Mouse (Mus musculus): Measurements from ENCODE around the gene Ncor2. TPM values are rescaled to one million over a fixed set of nuclear protein-coding genes. Genes with fewer than 3 reads are reported as not detected.
A peak's percentile ranks its signal among the peaks of the same experiment; 100 is the strongest.

Ncor2 gene
- total RNA-seq, 1 experiment from 2014 or later, result 16.9 TPM

DNA sequence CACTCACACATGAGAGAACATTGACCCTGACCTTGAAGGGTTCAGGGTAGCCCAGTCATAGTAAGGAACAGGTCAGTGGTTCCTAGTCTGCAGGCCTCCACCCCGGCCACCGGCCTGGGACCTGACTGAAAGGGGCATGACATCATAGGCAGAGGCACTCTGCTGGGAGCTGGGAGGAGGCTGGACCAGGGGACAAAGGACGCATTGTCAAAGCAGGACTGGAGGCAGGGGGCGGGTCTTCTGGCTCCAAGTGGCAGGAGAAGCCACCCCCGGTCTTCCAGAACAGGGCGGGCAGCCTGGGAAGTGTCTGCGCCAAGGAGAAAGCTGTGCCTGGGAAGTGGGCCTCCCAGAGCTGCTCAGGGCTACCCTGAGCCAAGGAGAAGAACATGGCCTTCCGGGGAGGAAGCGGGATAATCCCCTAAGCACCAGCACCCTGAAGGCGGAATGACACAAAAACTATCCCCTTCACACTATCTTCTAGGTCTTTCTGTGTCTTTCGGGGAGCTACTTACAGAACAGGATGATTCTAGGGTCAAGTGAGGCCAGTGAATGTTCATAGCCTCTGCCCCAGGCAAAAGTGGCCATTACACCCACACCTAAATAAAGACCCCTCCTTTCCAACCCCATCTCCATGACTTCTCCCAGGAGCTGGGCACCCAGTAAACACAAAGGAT is 44.1 kb downstream of the Ncor2 start:
- ATAC-seq (replicated peaks; ENCODE audit: low read depth, poor library complexity, severe bottlenecking), result no peak

DNA sequence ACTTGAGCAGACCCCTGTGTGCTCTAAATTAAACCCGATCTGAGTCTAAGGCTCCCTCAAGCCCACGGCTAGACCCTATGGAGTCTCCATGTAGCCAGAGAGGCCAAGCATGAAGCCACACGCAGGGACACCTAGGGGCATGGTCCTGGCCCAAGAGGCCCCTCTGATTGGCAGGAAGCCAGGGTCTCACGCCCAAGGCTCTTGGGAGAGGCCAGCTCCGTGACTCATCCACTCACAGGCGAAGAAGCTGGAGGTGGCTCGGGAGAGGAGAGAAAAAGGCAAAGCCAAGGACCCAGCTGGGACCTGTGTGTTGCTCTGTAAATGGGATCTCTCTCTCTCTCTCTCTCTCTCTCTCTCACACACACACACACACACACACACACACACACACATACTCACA is 44.6 kb downstream of the Ncor2 start:
- no peak for ATAC-seq (replicated peaks; ENCODE audit: low read depth, poor library complexity, severe bottlenecking)

DNA sequence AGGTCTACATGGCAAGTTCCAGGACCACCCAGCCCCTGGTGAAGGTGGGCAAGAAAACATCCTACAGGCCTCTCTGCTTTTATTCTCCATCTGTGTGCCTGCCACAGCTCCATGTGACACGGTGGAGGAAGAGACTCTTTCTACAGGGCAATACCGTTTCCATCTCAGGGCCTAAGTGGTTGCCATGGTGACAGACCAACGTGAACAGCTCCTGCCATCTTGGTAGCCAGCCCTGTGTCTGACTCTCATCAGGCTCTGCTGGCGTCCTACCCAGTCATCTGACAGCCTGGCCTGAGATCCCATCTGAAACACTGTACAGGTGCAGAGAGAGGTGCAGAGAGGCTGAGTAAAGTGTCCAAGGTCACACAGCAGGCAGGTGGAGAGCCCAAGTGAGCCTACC is 45.4 kb downstream of the Ncor2 start:
- ATAC-seq (replicated peaks; ENCODE audit: low read depth, poor library complexity, severe bottlenecking), result no peak

DNA sequence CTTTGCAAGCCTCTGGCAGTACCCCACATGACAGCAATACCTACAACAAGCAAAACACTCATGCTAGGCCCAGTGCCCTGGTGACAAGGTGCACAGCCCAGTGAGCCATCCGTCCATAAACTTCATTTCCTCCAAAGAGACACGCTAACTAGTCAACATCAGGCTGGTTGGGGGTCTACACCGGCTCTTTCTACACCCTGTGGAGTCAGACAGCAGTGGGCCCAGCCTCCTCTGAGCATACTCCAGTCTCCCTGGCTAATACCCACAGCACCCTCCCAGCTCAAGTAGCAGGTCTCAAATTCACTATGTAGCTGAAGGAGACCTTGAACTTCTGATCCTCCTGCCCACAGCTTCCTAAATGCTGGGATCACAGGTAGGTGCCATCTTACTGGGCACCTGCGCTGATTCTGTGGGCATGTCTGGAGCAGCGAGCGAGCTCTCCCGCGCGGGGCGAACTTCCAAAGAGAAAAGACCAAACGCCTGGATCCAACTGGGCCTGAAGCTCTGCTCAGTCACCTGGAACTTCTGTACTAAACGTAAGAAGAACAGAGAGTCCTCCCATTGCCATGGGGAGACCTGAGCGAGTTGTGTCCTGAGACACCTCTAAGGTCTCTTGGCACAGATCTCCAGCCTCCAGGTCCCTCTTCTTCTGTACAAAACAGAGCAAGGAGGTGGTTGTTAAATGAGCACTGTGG is 46.3 kb downstream of the Ncor2 start:
- ATAC-seq (replicated peaks; ENCODE audit: low read depth, poor library complexity, severe bottlenecking), result no peak

DNA sequence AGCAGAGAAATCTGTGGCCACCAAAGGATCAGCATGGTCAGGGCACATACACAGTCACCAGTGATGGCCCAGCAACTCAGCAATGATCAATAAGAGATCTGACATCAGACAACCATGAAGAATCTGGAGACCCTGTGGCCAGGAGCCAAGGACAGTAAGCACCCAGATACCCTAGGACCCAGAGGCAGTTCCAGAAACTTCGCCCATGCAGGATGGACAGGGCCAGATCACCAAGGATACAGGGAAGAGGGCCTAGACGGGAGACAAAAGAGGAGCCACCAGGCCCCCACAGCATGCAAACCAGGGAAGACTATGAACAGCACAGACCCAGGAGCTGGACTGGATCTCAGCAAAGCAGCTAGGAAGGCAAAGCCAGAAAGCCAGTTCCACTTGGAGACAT is 47.0 kb downstream of the Ncor2 start:
- ATAC-seq (replicated peaks; ENCODE audit: low read depth, poor library complexity, severe bottlenecking), result no peak

DNA sequence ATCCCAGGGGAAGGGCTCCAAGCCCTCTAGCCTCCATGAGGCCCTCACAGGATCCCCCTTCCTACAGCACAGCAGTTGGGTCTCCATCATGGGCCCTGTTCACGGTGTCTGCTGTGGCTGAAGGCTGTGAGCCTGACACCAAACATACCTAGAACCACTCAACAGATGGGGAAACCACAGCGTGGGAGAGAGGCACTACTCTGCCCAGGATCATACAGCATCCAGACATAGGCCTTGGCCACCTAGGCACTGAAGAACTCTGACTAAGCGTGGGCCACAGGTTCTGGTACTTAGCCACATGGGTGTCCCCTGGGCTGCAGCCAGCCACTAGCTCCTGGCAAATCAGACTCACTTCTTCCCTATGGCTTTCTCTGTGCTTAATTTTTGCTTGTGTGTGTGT is 48.6 kb downstream of the Ncor2 start:
- ATAC-seq (replicated peaks; ENCODE audit: low read depth, poor library complexity, severe bottlenecking), result no peak

DNA sequence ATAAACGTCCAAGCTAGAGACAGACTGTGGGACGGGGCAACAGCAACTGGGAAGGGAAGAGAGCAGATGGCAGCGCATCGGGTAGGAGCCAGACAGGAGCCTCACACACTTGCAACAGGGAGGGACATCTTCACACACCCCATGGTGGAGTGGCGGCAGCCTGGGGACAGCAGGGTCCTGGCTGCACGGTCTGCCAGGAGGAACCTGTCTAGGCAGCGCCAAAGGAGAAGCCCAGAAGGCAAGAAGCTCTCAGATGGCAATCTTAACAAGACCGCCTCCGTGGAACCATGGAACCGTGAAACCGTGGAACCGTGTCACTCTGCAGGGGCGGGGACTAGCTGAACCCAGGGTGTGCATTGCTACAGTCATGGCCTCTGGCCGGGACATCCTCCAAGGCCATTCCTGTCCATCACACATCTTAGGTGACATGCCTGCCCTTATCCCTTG is 50.1 kb downstream of the Ncor2 start:
- ATAC-seq (replicated peaks; ENCODE audit: low read depth, poor library complexity, severe bottlenecking), result peak; percentile 31

DNA sequence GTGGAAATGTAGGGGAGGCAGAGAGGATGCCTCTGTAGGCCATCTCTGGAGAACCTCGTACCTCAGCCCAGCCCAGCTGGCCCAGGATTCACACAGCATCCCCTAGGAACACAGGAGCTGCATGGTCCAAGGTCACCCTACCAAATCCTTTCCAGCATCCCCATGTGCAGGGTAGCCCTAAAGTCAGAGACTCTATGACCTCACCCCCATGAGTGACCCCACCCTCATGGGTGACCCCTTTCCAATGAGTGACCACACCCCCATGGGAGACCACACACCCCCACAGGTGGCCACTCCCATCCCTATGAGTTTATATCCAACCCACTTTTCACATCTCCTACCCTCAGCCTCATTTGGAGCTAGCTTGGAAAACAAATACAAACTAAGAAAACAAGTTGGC is 51.1 kb downstream of the Ncor2 start:
- no peak for ATAC-seq (replicated peaks; ENCODE audit: low read depth, poor library complexity, severe bottlenecking)

DNA sequence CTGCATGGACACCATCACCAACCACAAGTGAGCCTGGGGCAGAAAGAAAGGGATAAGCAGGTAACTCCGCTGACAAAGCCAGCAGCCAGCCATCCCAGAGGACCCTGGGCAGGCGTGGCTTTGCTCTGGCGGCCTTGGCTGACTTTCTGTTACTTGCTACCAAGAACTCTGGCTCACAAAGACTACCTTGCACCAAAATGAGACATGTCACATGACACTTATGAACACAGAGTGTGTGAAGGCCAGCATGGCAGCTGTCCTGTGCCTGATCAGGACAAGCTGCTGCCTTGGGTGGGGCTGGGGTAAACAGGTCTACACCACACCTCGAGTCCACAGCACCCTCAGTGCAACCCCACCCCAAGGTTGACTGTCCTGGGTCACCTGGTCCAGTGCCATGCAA is 51.6 kb downstream of the Ncor2 start:
- no peak for ATAC-seq (replicated peaks; ENCODE audit: low read depth, poor library complexity, severe bottlenecking)

DNA sequence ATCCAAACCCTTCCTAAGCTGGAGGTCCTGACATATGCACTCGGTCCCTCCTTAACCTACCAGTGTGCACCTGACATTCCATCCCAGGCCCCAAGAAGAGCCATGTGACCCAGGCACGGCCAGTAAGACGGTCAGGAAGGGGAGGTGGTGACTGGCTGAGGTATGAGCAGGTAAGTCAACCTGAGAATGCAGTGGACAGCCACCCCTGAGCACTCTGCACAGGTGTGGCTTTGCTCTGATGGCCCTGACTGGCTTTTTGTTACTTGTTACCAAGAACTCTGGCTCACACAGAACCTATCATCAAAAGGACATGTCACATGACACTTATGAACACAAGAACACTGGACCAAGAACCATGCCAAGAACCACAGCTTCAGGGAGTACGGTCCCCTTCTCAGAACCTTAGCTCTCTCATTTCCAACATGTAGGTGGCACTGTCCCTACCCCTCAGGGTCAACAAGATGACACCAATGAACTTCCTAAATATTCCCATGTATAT is 53.0 kb downstream of the Ncor2 start:
- ATAC-seq (replicated peaks; ENCODE audit: low read depth, poor library complexity, severe bottlenecking), result no peak

DNA sequence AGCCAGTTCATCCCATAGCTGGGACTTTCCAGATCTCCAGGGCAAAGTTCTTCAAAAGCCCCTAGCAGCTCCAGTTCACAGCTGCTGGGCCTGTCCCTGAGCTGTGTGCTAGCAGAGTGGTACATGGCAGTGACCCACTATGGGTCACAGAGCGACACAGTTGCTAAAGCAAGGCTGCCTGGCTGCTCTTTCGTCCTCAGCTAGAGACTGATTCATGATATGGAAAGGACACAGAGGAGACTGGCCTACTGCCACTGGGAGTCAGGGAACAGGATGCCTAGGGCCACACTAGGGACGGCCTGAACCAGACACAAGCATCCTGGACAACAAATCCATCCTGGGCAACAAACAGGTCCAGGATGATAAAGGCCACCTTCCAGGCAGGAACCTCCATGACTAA is 53.8 kb downstream of the Ncor2 start:
- no peak for ATAC-seq (replicated peaks; ENCODE audit: low read depth, poor library complexity, severe bottlenecking)

DNA sequence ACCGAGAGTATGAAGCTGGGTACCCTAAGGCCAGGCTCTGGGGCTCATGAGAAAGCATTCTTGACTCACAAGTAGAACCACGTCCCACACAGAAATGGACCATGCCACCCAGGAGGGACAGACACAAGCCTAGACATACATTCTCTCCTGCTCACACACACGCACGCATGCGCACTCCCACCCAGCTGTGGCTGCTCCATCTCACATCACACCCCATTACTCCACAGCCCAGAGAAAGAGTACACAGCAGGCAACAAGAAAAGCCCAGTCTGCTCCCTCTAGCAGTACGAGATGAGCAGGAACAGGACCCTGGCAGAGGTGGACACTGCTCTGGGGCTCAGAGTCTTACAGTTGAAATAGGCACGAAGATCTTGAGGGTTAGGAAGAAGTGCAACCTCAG is 55.0 kb downstream of the Ncor2 start:
- ATAC-seq (replicated peaks; ENCODE audit: low read depth, poor library complexity, severe bottlenecking), result no peak

DNA sequence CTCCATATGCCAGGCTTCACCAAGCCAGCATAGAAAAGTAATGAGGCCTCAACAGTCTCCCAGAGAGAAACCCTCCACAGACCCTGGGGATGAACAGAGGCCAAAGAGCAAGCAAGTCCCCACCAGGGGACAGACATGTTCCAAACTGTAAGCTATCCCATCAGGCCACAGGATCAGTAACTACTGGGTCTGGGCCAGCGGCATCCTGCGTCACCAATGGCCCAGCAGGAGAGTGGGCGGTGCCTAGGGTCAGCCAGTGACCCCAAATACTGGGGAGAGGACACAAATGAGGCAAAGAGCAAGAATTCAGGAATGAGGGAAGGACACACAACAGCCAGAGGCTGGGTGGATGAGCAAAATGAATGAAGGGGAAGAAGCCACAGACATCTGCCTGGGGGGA is 55.8 kb downstream of the Ncor2 start:
- ATAC-seq (replicated peaks; ENCODE audit: low read depth, poor library complexity, severe bottlenecking), result no peak

DNA sequence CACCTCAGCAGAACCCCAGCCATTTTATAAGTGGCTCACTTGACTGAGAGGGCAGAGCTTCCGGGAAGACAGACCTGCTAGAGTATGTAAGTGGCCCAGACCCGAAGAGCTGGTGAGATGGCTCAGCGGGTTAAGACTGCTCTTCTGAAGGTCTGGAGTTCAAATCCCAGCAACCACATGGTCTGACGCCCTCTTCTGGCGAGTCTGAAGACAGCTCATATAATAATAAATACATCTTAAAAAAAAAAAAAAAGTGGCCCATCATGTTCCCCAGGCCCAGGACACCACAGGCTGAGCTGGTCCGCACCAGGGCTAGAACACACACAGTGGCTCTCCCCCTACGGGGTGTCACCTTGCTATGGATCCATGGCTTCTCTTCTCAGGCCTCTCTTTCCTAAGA is 56.5 kb downstream of the Ncor2 start:
- no peak for ATAC-seq (replicated peaks; ENCODE audit: low read depth, poor library complexity, severe bottlenecking)

DNA sequence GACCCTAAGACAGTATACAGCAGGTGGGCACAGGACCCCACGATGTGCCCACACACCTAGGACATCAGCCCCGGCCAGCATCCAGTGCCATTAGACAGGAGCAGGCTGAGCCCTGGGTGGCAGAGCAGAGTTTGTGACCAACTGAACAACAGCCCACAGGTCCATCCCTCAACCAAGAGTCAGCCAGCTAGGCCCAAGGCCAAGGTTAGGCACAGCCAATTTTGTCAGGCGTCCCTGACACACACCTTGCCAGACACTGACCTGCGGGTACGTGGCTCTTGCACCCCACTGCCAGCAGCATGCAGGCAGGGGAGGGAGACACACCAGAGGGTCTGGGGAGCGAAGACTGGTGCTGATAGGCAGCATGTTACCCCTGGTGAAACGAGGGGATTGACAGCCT is 57.0 kb downstream of the Ncor2 start:
- no peak for ATAC-seq (replicated peaks; ENCODE audit: low read depth, poor library complexity, severe bottlenecking)

DNA sequence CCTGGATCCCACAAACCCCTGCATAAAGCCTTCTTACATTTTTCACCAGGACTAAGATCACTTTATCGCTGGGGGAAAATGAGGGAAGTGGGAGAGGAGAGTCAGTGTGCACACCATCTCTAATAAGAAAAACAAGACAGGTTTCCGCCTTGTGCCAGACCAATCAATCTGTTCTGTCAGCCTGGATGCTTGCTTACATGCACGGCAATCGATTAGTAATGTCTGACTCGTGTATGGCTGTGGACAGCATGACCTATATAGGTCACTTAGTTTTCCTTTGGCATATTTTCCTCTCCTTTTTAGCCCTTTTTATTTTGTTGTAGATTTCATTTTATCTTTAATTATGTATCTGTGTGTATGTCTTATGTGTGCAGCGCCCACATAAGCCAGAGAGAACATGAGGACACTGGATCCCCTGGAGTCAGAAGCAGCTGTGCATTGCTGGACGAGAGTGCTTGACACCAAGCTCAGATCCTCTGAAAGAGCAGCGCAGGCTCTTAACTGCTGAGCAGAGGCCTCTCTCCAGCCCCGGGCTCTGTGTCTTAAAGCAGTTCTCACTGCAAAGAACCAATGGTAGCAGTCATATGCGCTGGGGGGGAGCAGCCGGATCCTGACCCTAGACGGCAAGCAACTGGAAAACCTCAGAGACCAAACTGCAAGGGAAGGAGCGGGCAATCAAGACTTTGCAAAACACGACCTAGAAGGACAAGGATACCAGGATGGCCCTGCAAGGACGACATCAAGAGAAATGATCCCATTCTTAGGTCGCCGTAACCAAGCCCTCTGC is 58.3 kb downstream of the Ncor2 start:
- ATAC-seq (replicated peaks; ENCODE audit: low read depth, poor library complexity, severe bottlenecking), result no peak

DNA sequence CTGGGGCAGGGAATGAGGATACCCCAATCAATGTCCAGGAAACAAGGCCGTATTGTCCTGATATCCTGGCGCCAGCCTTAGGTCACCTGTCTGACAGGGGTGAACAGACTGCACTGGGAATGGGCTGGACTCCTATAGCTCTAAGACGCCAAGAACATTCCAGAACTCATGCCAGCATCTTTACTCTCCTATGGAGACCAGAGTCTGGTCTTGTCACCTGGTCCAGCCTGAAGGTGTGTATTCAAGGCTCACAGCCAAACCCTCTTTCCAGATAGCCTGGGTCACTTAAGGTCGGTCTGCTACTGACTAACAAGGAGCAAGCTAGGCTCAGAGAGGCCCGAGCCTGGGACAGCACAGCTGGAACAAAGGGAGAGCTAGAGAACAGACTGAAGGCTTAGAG is 61.8 kb downstream of the Ncor2 start:
- no peak for ATAC-seq (replicated peaks; ENCODE audit: low read depth, poor library complexity, severe bottlenecking)

DNA sequence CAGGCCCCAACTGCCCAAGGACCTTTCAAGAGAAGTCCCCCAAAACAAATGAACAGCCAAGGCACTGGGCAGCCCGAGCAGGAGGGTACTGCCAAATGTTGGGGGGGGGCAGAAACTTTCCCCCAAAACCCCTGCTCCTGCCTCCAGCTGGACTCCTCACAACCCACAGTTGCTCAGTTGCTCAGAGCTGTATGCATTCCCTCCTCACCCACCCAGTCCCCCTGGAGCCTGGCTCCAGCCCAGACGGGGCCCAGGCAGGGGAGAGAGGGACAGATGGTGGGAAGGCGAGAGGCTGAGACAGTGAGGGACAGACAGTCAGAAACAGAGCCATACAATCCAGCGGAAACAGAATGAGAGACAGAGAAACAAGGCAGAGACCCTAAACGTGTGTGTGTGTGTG is 66.0 kb downstream of the Ncor2 start:
- no peak for ATAC-seq (replicated peaks; ENCODE audit: low read depth, poor library complexity, severe bottlenecking)

DNA sequence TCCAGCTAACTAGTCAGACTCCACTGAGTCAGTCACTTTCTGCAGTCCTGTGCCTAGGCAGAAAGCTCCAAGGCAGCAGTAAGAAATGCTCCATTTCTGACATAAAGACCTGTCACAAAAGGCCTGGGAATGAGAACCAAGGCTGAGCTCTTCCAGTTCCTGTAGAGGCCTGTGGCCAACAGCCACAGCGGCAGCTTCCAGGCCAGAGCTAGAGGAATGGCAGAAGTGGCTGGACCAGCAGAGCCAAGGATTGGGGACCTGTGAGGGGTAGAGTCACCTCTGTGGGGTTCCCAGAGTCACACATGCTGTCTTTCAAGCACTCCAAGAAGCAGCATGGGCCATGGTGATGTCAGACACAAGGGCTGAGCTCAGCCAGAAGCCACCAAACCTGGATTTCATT is 66.4 kb downstream of the Ncor2 start:
- no peak for ATAC-seq (replicated peaks; ENCODE audit: low read depth, poor library complexity, severe bottlenecking)

DNA sequence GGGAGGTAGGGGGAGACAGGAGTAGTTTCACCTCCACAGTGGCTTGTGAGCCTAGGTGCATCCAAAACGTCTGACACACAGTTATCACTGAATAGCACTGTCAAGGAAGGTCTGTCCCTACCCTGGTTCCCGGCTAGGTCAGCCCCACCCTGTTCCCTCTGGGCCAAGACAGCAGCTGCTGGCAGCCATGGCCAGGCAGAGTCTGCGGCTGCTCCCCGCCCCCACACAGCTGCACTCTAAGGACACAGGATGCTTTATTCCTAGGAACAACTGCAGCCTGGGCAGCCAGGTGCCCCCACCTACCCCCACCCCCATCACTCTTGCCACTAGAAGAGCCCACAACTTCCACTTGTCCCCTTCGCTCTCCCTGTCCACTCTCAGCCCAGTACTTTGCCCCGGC is 67.9 kb downstream of the Ncor2 start:
- no peak for ATAC-seq (replicated peaks; ENCODE audit: low read depth, poor library complexity, severe bottlenecking)

DNA sequence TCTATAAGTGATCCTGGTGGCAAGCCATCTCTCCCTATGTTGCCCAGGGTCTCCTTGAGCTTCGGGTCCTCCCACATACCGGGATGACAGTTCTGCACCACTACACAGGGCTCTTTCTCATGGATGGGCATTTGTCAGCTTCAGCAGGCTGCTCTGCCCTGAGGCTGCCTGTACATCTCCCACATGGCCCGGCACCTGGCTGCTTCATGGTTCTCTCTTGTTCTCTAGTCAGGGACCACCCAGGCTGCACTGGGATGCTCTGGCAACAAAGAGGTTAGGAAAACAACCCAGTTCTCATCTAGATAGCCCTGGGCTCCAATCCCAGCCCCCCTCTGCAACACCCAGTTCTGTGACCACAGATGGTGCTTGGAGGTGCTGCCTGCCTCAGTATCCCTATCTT is 68.3 kb downstream of the Ncor2 start:
- ATAC-seq (replicated peaks; ENCODE audit: low read depth, poor library complexity, severe bottlenecking), result no peak
